Mouse (Mus musculus): ENCODE data around the gene Slc4a3. TPM values are rescaled to one million over a fixed set of nuclear protein-coding genes. Genes with fewer than 3 reads are reported as not detected.

The Slc4a3 gene
- polyA plus RNA-seq, 1 experiment = 8.0 TPM

- Histone ChIP-seq H3K4me1 (ENCODE audit: control insufficient read depth, insufficient read depth, low read length) (no peaks in the 10 kb centered on the region), H3K27ac (ENCODE audit: control insufficient read depth, insufficient read depth, low read depth, low read length, poor library complexity) (no peak overlapping the region), H3K4me3 (replicated peaks; ENCODE audit: control insufficient read depth, low read depth, low read length) (no peak overlapping the region)
- TF ChIP-seq CTCF (IDR thresholded peaks at IDR 0.05; ENCODE audit: control insufficient read depth, insufficient read depth, low read length) (no peak), POLR2A (IDR thresholded peaks at IDR 0.05; ENCODE audit: borderline replicate concordance, control insufficient read depth, low read depth, low read length) (no peak)
- WGBS = 77% methylated on average over 19 of the region's 19 CpGs
Measured at GRCm38 (mm10) chr1:75532280-75533172, 13.5 kb upstream of the Slc4a3 start.

- H3K27ac ChIP-seq (ENCODE audit: control insufficient read depth, insufficient read depth, low read depth, low read length, poor library complexity) = no peak overlapping the region
- TF ChIP-seq CTCF (IDR thresholded peaks at IDR 0.05; ENCODE audit: control insufficient read depth, insufficient read depth, low read length) = no peak
- TF ChIP-seq POLR2A (IDR thresholded peaks at IDR 0.05; ENCODE audit: borderline replicate concordance, control insufficient read depth, low read depth, low read length) = no peak
- H3K4me1 ChIP-seq (ENCODE audit: control insufficient read depth, insufficient read depth, low read length) = no peaks in the 10 kb centered on the region
- no peak overlapping the region for H3K4me3 ChIP-seq (replicated peaks; ENCODE audit: control insufficient read depth, low read depth, low read length)
- 81% methylated on average over 19 of the region's 19 CpGs for WGBS
Measured at GRCm38 (mm10) chr1:75533325-75534252, 12.5 kb upstream of the Slc4a3 start.

GRCm38 (mm10) chr1:75537587-75537986 is 8.5 kb upstream of the Slc4a3 start:
- WGBS = 74% methylated on average over 2 of the region's 2 CpGs
- Histone ChIP-seq H3K27ac (ENCODE audit: control insufficient read depth, insufficient read depth, low read depth, low read length, poor library complexity) (no peak overlapping the region), H3K4me1 (ENCODE audit: control insufficient read depth, insufficient read depth, low read length) (no peaks in the 10 kb centered on the region), H3K4me3 (replicated peaks; ENCODE audit: control insufficient read depth, low read depth, low read length) (no peak overlapping the region)
- TF ChIP-seq POLR2A (IDR thresholded peaks at IDR 0.05; ENCODE audit: borderline replicate concordance, control insufficient read depth, low read depth, low read length) (no peak), CTCF (IDR thresholded peaks at IDR 0.05; ENCODE audit: control insufficient read depth, insufficient read depth, low read length) (no peak)

GRCm38 (mm10) chr1:75538597-75539190 is 7.4 kb upstream of the Slc4a3 start:
- Histone ChIP-seq H3K27ac (ENCODE audit: control insufficient read depth, insufficient read depth, low read depth, low read length, poor library complexity) (no peak overlapping the region), H3K4me1 (ENCODE audit: control insufficient read depth, insufficient read depth, low read length) (no peaks in the 10 kb centered on the region), H3K4me3 (replicated peaks; ENCODE audit: control insufficient read depth, low read depth, low read length) (no peak overlapping the region)
- TF ChIP-seq POLR2A (IDR thresholded peaks at IDR 0.05; ENCODE audit: borderline replicate concordance, control insufficient read depth, low read depth, low read length) (no peak), CTCF (IDR thresholded peaks at IDR 0.05; ENCODE audit: control insufficient read depth, insufficient read depth, low read length) (no peak)
- WGBS = 75% methylated on average over 9 of the region's 9 CpGs

GRCm38 (mm10) chr1:75541496-75541895 is 4.6 kb upstream of the Slc4a3 start:
- 85% methylated on average over 7 of the region's 7 CpGs for WGBS
- Histone ChIP-seq H3K27ac (ENCODE audit: control insufficient read depth, insufficient read depth, low read depth, low read length, poor library complexity) (no peak overlapping the region), H3K4me1 (ENCODE audit: control insufficient read depth, insufficient read depth, low read length) (no peaks in the 10 kb centered on the region), H3K4me3 (replicated peaks; ENCODE audit: control insufficient read depth, low read depth, low read length) (no peak overlapping the region)
- TF ChIP-seq POLR2A (IDR thresholded peaks at IDR 0.05; ENCODE audit: borderline replicate concordance, control insufficient read depth, low read depth, low read length) (no peak), CTCF (IDR thresholded peaks at IDR 0.05; ENCODE audit: control insufficient read depth, insufficient read depth, low read length) (no peak)

GRCm38 (mm10) chr1:75544351-75544750 is 1.7 kb upstream of the Slc4a3 start:
- 76% methylated on average over 6 of the region's 6 CpGs for WGBS
- no peak overlapping the region for H3K4me3 ChIP-seq (replicated peaks; ENCODE audit: control insufficient read depth, low read depth, low read length)
- H3K4me1 ChIP-seq (ENCODE audit: control insufficient read depth, insufficient read depth, low read length) = no peaks in the 10 kb centered on the region
- H3K27ac ChIP-seq (ENCODE audit: control insufficient read depth, insufficient read depth, low read depth, low read length, poor library complexity) = no peak overlapping the region
- TF ChIP-seq POLR2A (IDR thresholded peaks at IDR 0.05; ENCODE audit: borderline replicate concordance, control insufficient read depth, low read depth, low read length) (no peak), CTCF (IDR thresholded peaks at IDR 0.05; ENCODE audit: control insufficient read depth, insufficient read depth, low read length) (no peak)

- WGBS = 80% methylated on average over 13 of the region's 13 CpGs
- Histone ChIP-seq H3K4me3 (replicated peaks; ENCODE audit: control insufficient read depth, low read depth, low read length) (no peak overlapping the region), H3K27ac (ENCODE audit: control insufficient read depth, insufficient read depth, low read depth, low read length, poor library complexity) (no peak overlapping the region), H3K4me1 (ENCODE audit: control insufficient read depth, insufficient read depth, low read length) (no peaks in the 10 kb centered on the region)
- TF ChIP-seq CTCF (IDR thresholded peaks at IDR 0.05; ENCODE audit: control insufficient read depth, insufficient read depth, low read length) (no peak), POLR2A (IDR thresholded peaks at IDR 0.05; ENCODE audit: borderline replicate concordance, control insufficient read depth, low read depth, low read length) (no peak)
Measured at GRCm38 (mm10) chr1:75547351-75547750, 1.3 kb downstream of the Slc4a3 start.

GRCm38 (mm10) chr1:75548083-75548482 is 2.0 kb downstream of the Slc4a3 start:
- 86% methylated on average over 3 of the region's 3 CpGs for WGBS
- H3K27ac ChIP-seq (ENCODE audit: control insufficient read depth, insufficient read depth, low read depth, low read length, poor library complexity) = no peak overlapping the region
- TF ChIP-seq CTCF (IDR thresholded peaks at IDR 0.05; ENCODE audit: control insufficient read depth, insufficient read depth, low read length) (no peak), POLR2A (IDR thresholded peaks at IDR 0.05; ENCODE audit: borderline replicate concordance, control insufficient read depth, low read depth, low read length) (no peak)
- no peaks in the 10 kb centered on the region for H3K4me1 ChIP-seq (ENCODE audit: control insufficient read depth, insufficient read depth, low read length)
- H3K4me3 ChIP-seq (replicated peaks; ENCODE audit: control insufficient read depth, low read depth, low read length) = no peak overlapping the region

All from bone marrow, adult 2 months (tissue).